Mouse (Mus musculus): ENCODE results near the gene Gm11239. TPM values are rescaled to one million over a fixed set of nuclear protein-coding genes. Genes with fewer than 3 reads are reported as not detected.
"Not testable (repeated sequence)": the region's sequence is repeated elsewhere in the genome, so short reads cannot be mapped to it uniquely, and the experiment has no call there.

The Gm11239 gene
- total RNA-seq (2021), result not detected
- long read RNA-seq, experiment 1, result 0 reads
- long read RNA-seq, experiment 2, result 0 reads

DNA sequence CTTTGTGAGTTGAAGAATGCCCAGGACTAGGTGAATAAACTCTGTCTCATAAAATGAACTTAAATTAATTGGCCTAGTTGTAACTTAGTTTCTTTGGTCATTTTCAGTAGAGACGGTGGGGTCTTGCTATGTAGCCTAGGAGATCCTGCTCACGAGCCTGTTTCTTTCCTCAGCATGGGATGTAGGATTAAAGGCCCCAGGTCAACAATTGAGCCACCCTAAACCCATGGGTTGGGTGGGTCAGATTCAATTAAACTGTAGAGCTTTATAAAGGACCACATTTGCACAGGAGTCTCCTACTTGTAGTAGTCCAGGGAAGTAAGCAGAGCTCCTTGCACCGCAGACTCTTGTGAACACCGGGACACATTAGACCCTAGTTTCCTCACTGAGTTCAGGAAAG, at the start of gene Gm11239:
Gene Gm11239 (plus strand): TSS at position 301 of the 400 bp plus-strand sequence.
- DNase-seq, result not testable (repeated sequence)

DNA sequence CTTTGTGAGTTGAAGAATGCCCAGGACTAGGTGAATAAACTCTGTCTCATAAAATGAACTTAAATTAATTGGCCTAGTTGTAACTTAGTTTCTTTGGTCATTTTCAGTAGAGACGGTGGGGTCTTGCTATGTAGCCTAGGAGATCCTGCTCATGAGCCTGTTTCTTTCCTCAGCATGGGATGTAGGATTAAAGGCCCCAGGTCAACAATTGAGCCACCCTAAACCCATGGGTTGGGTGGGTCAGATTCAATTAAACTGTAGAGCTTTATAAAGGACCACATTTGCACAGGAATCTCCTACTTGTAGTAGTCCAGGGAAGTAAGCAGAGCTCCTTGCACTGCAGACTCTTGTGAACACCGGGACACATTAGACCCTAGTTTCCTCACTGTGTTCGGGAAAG, 45.5 kb upstream of the Gm11239 start, which contains the start of gene Gm11237:
Gene Gm11237 (plus strand): TSS at position 301 of the 400 bp plus-strand sequence.
- DNase-seq, result not testable (repeated sequence)

GRCm38 (mm10) chr4:73637821-73638220, 30.3 kb upstream of the Gm11239 start, which contains the start of gene Gm11236:
Gene Gm11236, plus strand, starts transcription at chr4:73638121.
- not testable (repeated sequence) for DNase-seq

DNA sequence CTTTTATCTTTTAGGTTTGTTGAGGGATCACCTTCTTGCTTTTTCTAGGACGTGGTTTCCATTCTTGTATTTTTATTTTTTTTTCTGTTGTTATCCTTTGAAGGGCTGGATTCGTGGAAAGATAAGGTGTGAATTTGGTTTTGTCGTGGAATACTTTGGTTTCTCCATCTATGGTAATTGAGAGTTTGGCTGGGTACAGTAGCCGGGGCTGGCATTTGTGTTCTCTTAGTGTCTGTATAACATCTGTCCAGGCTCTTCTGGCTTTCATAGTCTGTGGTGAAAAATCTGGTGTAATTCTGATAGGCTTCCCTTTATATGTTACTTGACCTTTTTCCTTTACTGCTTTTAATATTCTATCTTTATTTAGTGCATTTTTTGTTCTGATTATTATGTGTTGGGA, 6.3 kb upstream of the Gm11239 start:
- DNase-seq, result not testable (repeated sequence)

- not testable (repeated sequence) for DNase-seq
Observed at GRCm38 (mm10) chr4:73683216-73683615, 15.1 kb downstream of the Gm11239 start, which contains the start of gene Gm428. Gene Gm428, plus strand, starts transcription at chr4:73683516.

DNA sequence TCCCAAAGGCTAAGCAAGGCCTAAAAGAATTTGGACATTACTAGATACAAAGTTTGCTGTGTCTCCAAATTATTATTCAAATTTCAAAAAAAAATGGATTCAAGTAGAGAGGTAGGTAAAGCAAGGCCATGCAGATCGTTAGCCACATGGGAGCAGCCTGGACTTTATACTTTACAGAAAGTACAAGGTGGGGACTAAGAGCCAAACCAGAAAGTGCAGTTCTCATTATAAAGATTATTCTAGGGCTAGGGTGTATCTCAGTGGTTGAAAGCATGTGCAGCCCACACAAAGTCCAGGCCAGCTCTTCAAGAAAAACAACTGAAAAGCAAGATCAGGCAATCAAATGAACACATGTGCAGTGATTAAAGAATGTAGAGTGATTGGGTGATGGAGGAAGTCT, 50.6 kb downstream of the Gm11239 start:
- no peak for DNase-seq

DNA sequence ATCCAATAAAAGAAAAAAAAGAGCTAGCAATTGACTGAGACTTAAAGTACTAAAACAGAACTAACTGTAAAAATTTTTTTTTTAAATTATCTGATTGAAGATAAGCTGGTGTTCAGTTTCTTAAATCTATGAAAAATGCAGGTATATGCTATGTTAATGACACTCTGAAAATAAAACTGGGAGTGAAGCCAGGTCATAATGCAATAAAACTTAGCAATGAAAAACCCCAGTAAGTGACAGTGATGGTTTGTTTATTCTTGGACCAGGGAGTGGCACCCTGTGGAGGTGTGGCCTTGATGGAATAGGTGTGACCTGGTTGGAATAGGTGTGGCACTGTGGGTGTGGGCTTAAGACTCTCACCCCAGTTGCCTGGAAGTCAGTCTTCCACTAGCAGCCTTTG, 51.7 kb downstream of the Gm11239 start:
- DNase-seq, result no peak

Other genes starting within 250 kb of the Gm11239 start
- gene Gm11238, start 60.5 kb upstream of the Gm11239 start, total RNA-seq (2021), result not detected
- gene Gm11237, start 45.4 kb upstream of the Gm11239 start, total RNA-seq (2021), result not detected
- gene Gm11236, start 30.2 kb upstream of the Gm11239 start, total RNA-seq (2021), result not detected
- gene Gm428, start 15.2 kb downstream of the Gm11239 start, total RNA-seq (2021), result not detected
- 1 to 10 TPM in 1 of 2 experiments, under 1 TPM in 1; 0.74 to 1.2 TPM for gene Rasef, start 122.6 kb downstream of the Gm11239 start, total RNA-seq (2021)
- not detected for gene Gm11758, start 207.9 kb downstream of the Gm11239 start, total RNA-seq (2021)
- gene Gm11757, start 222.8 kb downstream of the Gm11239 start, total RNA-seq (2021), result not detected
- not detected for gene Gm13871, start 237.6 kb downstream of the Gm11239 start, total RNA-seq (2021)